Mouse (Mus musculus) megakaryocyte, embryonic 14.5 days (primary cell): ENCODE data around the gene Igsf3. TPM values are rescaled to one million over a fixed set of nuclear protein-coding genes. Genes with fewer than 3 reads are reported as not detected.

Source experiments
- H3K27me3 ChIP-seq: replicated peaks from 2 replicates; pipeline ENCODE3; 2012; ENCODE audit warnings: inconsistent platforms
- H3K36me3 ChIP-seq: replicated peaks from 2 replicates; pipeline ENCODE3; 2012; ENCODE audit warnings: low read length, inconsistent platforms, mixed read lengths
- H3K4me1 ChIP-seq: 2 replicates; pipeline ENCODE4 v1.6.1; 2012; ENCODE audit warnings: inconsistent platforms
- H3K4me3 ChIP-seq: replicated peaks from 2 replicates; pipeline ENCODE3; 2012; ENCODE audit warnings: moderate library complexity, mild to moderate bottlenecking, inconsistent platforms
- H3K9me3 ChIP-seq: 2 replicates; pipeline ENCODE4 v1.6.1; 2012; ENCODE audit warnings: inconsistent platforms
- FLI1 ChIP-seq: IDR thresholded peaks from 2 replicates; pipeline ENCODE4 v1.6.1; 2012; ENCODE audit warnings: low read length, inconsistent platforms, mixed read lengths
- GATA1 ChIP-seq: IDR thresholded peaks from 3 replicates; pipeline ENCODE4 v1.6.1; 2012; ENCODE audit warnings: mixed read lengths, low read length, inconsistent platforms, borderline replicate concordance
- polyA plus RNA-seq: library from polyadenylated mRNA; stranded (reverse); fragments of >175 nt; gene quantifications from 2 replicates; pipeline ENCODE4 v1.2.3, GENCODE M21; 2012; ENCODE audit warnings: low replicate concordance; ENCODE audit not compliant: insufficient read depth

Igsf3 gene
- polyA plus RNA-seq: not detected in 2 replicates

DNA sequence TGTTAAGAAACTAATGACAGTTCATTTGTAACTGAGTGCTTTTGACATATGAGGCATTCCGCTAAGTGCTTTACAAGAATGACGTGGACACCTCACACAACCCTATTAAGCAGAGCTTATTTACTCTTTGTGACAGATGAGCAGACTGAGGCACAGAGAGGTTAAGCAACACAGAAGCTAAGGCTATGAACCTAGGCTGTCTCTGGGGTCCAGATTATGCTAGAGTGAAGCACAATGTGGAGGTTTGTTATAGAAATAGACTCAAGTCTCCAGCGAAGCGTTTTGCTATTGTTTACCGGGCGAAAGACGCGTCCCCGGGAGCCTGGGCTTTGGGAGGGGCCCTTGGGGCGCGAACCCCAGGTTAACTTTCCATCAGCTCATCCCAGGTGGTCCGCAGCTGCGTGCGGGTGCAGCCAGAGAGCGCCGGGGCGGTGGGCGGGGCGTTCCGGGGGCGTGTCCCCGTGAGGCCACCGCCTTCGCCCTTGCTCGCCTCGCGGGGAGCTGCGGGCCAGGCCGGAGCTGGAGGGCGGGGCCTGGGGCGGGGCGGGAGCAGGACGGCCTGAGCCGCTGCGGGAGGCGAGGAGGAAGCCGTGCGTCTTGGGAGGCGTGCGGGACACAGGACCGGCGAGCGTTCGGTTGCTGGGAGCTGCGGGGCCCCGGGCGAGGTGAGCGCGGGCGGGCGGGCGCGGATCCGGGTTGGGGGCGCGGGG lies at the start of gene Igsf3:
TSS of gene Igsf3 (plus strand) at position 546 of the 710 bp plus-strand sequence.
- Histone ChIP-seq H3K4me1 (peaks cover 20% of the 10 kb centered on the region), H3K9me3 (no peaks in the 10 kb centered on the region), H3K4me3 (peak within 1 kb of the TSS; percentile 90), H3K36me3 (no peaks in the 10 kb centered on the region), H3K27me3 (peaks cover 77% of the 10 kb centered on the region)
- TF ChIP-seq FLI1: no peak
- TF ChIP-seq GATA1: no peak

- peaks cover 5% of the 10 kb centered on the region for H3K27me3 ChIP-seq
- TF ChIP-seq GATA1 (no peak), FLI1 (no peak)
- no peaks in the 10 kb centered on the region for H3K36me3 ChIP-seq
- peaks cover 10% of the 10 kb centered on the region for H3K4me1 ChIP-seq
- no peak overlapping the region for H3K4me3 ChIP-seq
- peaks cover 21% of the 10 kb centered on the region for H3K9me3 ChIP-seq
Measured at GRCm38 (mm10) chr3:101327248-101327647, 49.6 kb upstream of the Igsf3 start.

- H3K4me1 ChIP-seq: peaks cover under 1% of the 10 kb centered on the region; the same call in 1 of the 2 replicates
- no peaks in the 10 kb centered on the region for H3K36me3 ChIP-seq
- H3K4me3 ChIP-seq: no peak overlapping the region
- H3K9me3 ChIP-seq: peaks cover 25% of the 10 kb centered on the region
- no peaks in the 10 kb centered on the region for H3K27me3 ChIP-seq
- TF ChIP-seq GATA1 (no peak), FLI1 (no peak)
Measured at GRCm38 (mm10) chr3:101328617-101329016, 48.3 kb upstream of the Igsf3 start.

DNA sequence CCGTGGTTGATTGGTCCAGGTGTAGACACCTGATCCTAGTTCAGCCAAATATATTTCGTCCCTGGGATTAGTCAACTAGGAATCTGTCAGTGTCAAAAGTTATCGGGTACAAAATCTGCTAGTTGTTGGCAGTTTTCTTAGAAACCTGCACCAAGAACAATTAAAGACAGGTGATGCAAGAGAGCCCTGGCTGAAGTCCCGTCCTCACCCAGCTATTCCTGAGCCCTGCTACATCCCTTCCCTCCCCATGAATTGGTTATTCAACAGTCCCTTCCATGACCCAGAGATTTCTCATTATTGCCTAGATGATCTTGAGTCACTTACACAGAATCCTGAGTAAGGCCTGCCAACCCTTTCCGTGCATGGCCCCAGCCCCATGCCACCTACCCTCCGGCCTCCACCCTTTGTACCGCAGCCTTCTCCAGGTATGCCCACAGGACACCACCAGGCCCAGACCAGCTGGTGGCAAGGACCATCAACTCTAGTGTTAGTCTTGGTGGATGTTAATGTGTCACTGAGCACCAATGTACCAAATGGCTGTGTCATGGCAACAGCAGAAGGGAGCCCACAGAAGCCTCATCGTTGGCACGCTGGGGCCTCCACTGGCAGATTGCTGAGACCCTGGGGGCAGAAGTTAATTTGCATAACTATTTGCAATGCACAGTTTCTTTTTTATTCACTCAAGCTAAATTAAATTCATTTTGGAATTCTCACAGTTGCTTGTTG lies 33.5 kb upstream of the Igsf3 start:
- Histone ChIP-seq H3K4me1 (no peaks in the 10 kb centered on the region; the same call in 1 of the 2 replicates), H3K36me3 (no peaks in the 10 kb centered on the region), H3K9me3 (peaks cover 10% of the 10 kb centered on the region), H3K27me3 (peaks cover 15% of the 10 kb centered on the region), H3K4me3 (no peak overlapping the region)
- TF ChIP-seq FLI1 (no peak), GATA1 (no peak)

- TF ChIP-seq FLI1 (no peak), GATA1 (no peak)
- no peak overlapping the region for H3K4me3 ChIP-seq
- H3K4me1 ChIP-seq: peaks cover 5% of the 10 kb centered on the region; the same call in 1 of the 2 replicates
- H3K9me3 ChIP-seq: peaks cover 10% of the 10 kb centered on the region
- no peaks in the 10 kb centered on the region for H3K36me3 ChIP-seq
- H3K27me3 ChIP-seq: peaks cover 17% of the 10 kb centered on the region
Measured at GRCm38 (mm10) chr3:101344246-101344645, 32.6 kb upstream of the Igsf3 start.

DNA sequence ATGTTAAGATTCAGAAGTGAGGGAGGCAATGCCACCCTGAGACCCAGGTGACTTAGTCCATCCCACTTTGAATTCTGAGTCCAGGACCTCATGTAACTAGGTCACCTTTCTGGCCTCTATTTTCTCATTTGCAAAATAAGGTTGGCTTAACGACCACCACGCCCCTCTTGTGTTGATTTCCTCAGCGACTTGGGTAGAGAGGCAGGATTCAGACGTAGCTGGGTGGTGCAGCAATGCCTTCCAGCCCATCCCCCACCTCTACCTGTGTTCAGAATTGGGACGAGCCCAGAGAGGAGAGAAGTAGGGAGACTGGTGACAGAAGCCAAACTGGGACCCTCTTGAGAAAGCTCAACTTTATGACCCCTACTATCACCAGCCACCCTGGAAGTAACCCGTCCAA lies 31.6 kb upstream of the Igsf3 start:
- H3K36me3 ChIP-seq: no peaks in the 10 kb centered on the region
- TF ChIP-seq GATA1 (no peak), FLI1 (no peak)
- peaks cover 5% of the 10 kb centered on the region; the same call in 1 of the 2 replicates for H3K4me1 ChIP-seq
- peaks cover 18% of the 10 kb centered on the region for H3K27me3 ChIP-seq
- peaks cover 10% of the 10 kb centered on the region for H3K9me3 ChIP-seq
- no peak overlapping the region for H3K4me3 ChIP-seq

DNA sequence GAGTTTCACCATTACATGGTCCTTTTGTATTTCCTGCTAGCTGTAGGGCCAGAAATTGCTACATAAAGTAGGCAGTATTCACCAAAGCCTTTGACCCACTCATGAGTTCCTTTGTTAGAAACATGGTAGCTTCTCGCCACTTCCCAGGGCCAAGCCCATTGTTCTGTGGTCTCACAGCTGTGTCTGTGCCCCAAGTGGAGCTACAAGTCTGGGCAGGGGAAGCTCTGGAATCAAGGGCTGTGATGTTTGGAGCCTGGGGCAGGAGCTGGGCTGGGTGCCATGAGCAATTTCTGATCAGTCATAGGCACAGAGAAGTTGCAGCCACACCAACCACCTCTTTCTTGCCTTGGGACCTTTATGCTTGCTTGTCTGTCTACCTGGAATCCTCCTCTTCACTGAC lies 30.1 kb upstream of the Igsf3 start:
- Histone ChIP-seq H3K4me1 (peaks cover 5% of the 10 kb centered on the region; the same call in 1 of the 2 replicates), H3K27me3 (peaks cover 23% of the 10 kb centered on the region), H3K36me3 (no peaks in the 10 kb centered on the region), H3K9me3 (peaks cover 10% of the 10 kb centered on the region), H3K4me3 (no peak overlapping the region)
- TF ChIP-seq FLI1: no peak
- no peak for TF ChIP-seq GATA1

DNA sequence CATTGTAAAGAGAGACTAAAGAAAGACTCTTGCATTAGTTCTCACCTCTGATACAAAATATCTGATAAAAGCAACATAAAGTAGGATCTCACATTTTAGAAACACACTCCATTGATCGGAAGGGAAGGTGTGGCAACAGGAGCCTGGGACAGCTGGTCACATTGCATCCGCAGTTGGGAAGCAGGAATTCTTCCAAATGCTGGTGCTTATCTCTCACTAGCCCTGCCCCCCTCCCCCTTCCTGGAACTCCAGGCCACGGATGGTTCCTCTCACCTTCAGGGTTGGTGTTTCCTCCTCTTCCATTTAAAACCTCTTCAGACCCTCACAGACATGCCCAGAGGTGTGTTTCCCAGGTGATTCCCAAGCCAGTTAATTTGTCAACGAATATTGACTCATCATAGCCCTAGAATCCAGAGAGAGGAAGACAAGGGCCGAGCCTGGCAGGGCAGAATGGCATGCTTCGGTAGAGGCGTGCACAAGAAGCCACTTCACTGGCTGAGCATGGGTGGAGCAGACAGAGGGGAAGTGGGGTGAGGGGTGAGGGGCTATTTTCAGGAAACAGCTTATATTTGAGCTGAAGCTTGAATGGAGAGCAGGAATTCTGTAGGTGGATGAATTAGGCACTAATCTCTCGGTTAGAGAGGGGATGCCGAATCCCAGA lies 28.3 kb upstream of the Igsf3 start:
- Histone ChIP-seq H3K4me3 (no peak overlapping the region), H3K27me3 (peaks cover 23% of the 10 kb centered on the region), H3K4me1 (peaks cover 5% of the 10 kb centered on the region; the same call in 1 of the 2 replicates), H3K36me3 (no peaks in the 10 kb centered on the region), H3K9me3 (peaks cover 9% of the 10 kb centered on the region)
- TF ChIP-seq GATA1: no peak
- no peak for TF ChIP-seq FLI1

DNA sequence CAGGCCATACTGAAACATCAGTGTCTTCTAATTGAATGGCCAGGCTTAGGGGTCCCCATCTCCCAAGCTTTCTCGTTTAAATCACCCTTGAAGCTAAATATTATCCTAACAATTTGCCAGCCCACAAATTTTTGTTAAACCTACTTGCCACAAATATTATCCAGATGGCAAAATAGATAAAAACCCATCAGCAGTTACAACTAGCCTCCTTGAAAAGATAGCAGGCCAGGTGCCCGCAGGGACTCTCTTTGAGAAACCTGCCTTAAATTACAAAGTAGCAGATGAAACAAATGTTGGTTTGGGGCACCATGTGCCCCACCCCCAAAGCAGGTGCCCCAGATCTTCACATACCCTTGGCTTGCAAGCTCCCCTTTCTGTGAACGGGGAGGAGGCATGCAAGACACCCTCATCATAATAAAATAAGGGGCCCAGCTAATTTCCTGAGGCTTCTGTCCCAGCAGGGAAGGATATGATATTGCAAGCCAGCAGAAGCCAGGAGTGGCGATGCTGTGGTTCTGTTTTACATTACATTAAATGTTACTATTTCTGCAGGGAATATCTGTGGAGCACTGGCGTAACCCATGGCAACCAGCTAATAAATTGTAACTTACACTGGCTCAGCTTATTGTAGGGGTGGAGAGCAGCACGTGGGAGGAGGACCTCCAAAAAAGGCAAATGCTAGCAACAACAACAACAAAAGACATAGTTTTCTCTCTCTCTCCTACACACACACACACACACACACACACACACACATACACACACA lies 27.2 kb upstream of the Igsf3 start:
- Histone ChIP-seq H3K27me3 (peaks cover 23% of the 10 kb centered on the region), H3K4me1 (peaks cover 7% of the 10 kb centered on the region), H3K9me3 (peaks cover 16% of the 10 kb centered on the region), H3K4me3 (no peak overlapping the region), H3K36me3 (no peaks in the 10 kb centered on the region)
- no peak for TF ChIP-seq GATA1
- TF ChIP-seq FLI1: no peak
